ENCODE assay signal across 10 mouse cellular contexts in genomic region chr8:115157977-115158720, GRCm38 (mm10).
DNase-seq lines count a peak whose midpoint lies in the region; ATAC-seq and TF ChIP-seq lines count a peak whose summit lies in the region.
"Had no signal": no experiment of that assay in that cellular context is flagged by ENCODE, and none has a peak within 500 bp of the region (broad histone marks: within the 10 kb centered on the region; RNA-seq: fewer than 3 reads in every experiment).

No protein-coding gene starts in this region.

- H3K4me2 ChIP-seq in embryonic facial prominence, embryonic 11.5 days (ENCODE audit: low read depth, low read length) = no peak overlapping the region
- peak overlapping the region; percentile 52; the same call in 1 of the 2 replicates for H3K4me2 ChIP-seq in hindbrain, postnatal 0 days (ENCODE audit: low read depth, low read length)
- H3K4me2 ChIP-seq in neural tube, embryonic 14.5 days (ENCODE audit: low read depth, low read length) = no peak overlapping the region
- no peak overlapping the region for H3K4me2 ChIP-seq in intestine, embryonic 16.5 days (ENCODE audit: low read depth, low read length)

- no peaks in the 10 kb centered on the region for H3K27me3 ChIP-seq in embryonic facial prominence, embryonic 11.5 days (ENCODE audit: control insufficient read depth, insufficient read depth, low read length)
- H3K27me3 ChIP-seq in hindbrain, postnatal 0 days (ENCODE audit: insufficient read depth, low read length) = no peaks in the 10 kb centered on the region
- no peaks in the 10 kb centered on the region for H3K27me3 ChIP-seq in neural tube, embryonic 14.5 days (ENCODE audit: control insufficient read depth, insufficient read depth, low read length)
- H3K27me3 ChIP-seq in intestine, embryonic 16.5 days (replicated peaks; ENCODE audit: control insufficient read depth, insufficient read depth, low read length) = no peaks in the 10 kb centered on the region

- H3K36me3 ChIP-seq in embryonic facial prominence, embryonic 11.5 days (replicated peaks; ENCODE audit: control insufficient read depth, insufficient read depth, low read depth, low read length) = no peaks in the 10 kb centered on the region
- no peaks in the 10 kb centered on the region for H3K36me3 ChIP-seq in hindbrain, postnatal 0 days (ENCODE audit: insufficient read depth, low read length)
- H3K36me3 ChIP-seq in neural tube, embryonic 14.5 days (ENCODE audit: control insufficient read depth, insufficient read depth, low read length) = no peaks in the 10 kb centered on the region
- no peaks in the 10 kb centered on the region for H3K36me3 ChIP-seq in intestine, embryonic 16.5 days (ENCODE audit: control insufficient read depth, insufficient read depth, low read length)

- no peak overlapping the region for H3K9ac ChIP-seq in embryonic facial prominence, embryonic 11.5 days (replicated peaks; ENCODE audit: low read length)
- H3K9ac ChIP-seq in hindbrain, postnatal 0 days (replicated peaks; ENCODE audit: low read length) = no peak overlapping the region
- H3K9ac ChIP-seq in neural tube, embryonic 14.5 days (replicated peaks; ENCODE audit: low read depth, low read length) = no peak overlapping the region
- H3K9ac ChIP-seq in intestine, embryonic 16.5 days (ENCODE audit: low read depth, low read length) = no peak overlapping the region

- H3K4me3 ChIP-seq in embryonic facial prominence, embryonic 11.5 days (ENCODE audit: low read depth, low read length) = no peak overlapping the region
- no peak overlapping the region for H3K4me3 ChIP-seq in hindbrain, postnatal 0 days (ENCODE audit: low read length)
- no peak overlapping the region for H3K4me3 ChIP-seq in neural tube, embryonic 14.5 days (ENCODE audit: low read depth, low read length)
- H3K4me3 ChIP-seq in intestine, embryonic 16.5 days (ENCODE audit: low read length) = no peak overlapping the region

- no peaks in the 10 kb centered on the region for H3K9me3 ChIP-seq in embryonic facial prominence, embryonic 11.5 days (replicated peaks; ENCODE audit: control insufficient read depth, low read length)
- H3K9me3 ChIP-seq in hindbrain, postnatal 0 days (ENCODE audit: low read length) = no peaks in the 10 kb centered on the region
- no peaks in the 10 kb centered on the region for H3K9me3 ChIP-seq in neural tube, embryonic 14.5 days (ENCODE audit: control insufficient read depth, low read length)
- no peaks in the 10 kb centered on the region for H3K9me3 ChIP-seq in intestine, embryonic 16.5 days (ENCODE audit: control insufficient read depth, low read length)

- peaks cover 8% of the 10 kb centered on the region for H3K4me1 ChIP-seq in embryonic facial prominence, embryonic 11.5 days (ENCODE audit: control insufficient read depth, insufficient read depth, low read length)
- H3K4me1 ChIP-seq in hindbrain, postnatal 0 days (ENCODE audit: insufficient read depth, low read length) = peaks cover 9% of the 10 kb centered on the region
- peaks cover 18% of the 10 kb centered on the region; the same call in 1 of the 2 replicates for H3K4me1 ChIP-seq in neural tube, embryonic 14.5 days (ENCODE audit: control insufficient read depth, insufficient read depth, low read length)
- peaks cover 13% of the 10 kb centered on the region for H3K4me1 ChIP-seq in intestine, embryonic 16.5 days (ENCODE audit: control insufficient read depth, insufficient read depth, low read length)

- DNase-seq in heart, adult 11 months = peak; percentile 89
- DNase-seq in heart, postnatal 36 days = no peak
- DNase-seq in embryonic facial prominence, embryonic 11.5 days (ENCODE audit: low spot score) = peak; percentile 62
- peak; percentile 49 for DNase-seq in hindbrain, postnatal 0 days (ENCODE audit: low spot score)
- no peak for DNase-seq in urinary bladder, postnatal 4 days (ENCODE audit: low spot score in 2 of 2)
- no peak for DNase-seq in left cerebral cortex, postnatal 36 days (ENCODE audit: low spot score in 2 of 2)
- DNase-seq: adrenal gland, postnatal 25 days; heart, postnatal 10 days had no signal

- intact Hi-C loops in heart, postnatal 36 days (cut with DNase I) = loop anchor here (5.0 kb wide), 2 partner anchors 386 to 549 kb away; partner anchors contain the start of gene Maf
- intact Hi-C loops in left cerebral cortex, postnatal 36 days (cut with DNase I) = loop anchor here (5.0 to 10.0 kb wide), 2 partner anchors 153 to 174 kb away; no protein-coding TSS in a partner anchor

- WGBS in embryonic facial prominence, embryonic 11.5 days = 43% methylated on average over 12 of the region's 12 CpGs
- 33% methylated on average over 12 of the region's 12 CpGs for WGBS in hindbrain, postnatal 0 days
- WGBS in neural tube, embryonic 14.5 days = 26% methylated on average over 12 of the region's 12 CpGs
- WGBS in intestine, embryonic 16.5 days = 59% methylated on average over 12 of the region's 12 CpGs

- no peak for TF ChIP-seq CTCF in hindbrain, postnatal 0 days (IDR thresholded peaks at IDR 0.05; ENCODE audit: low read depth)

- ATAC-seq in embryonic facial prominence, embryonic 11.5 days (replicated peaks; ENCODE audit: insufficient number of reproducible peaks, low FRiP score, low TSS enrichment, low read depth) = peak; percentile 42; the same call in 1 of the 2 replicates
- ATAC-seq in hindbrain, postnatal 0 days = peak; percentile 64; the same call in 1 of the 2 replicates
- peak; percentile 62; the same call in 1 of the 2 replicates for ATAC-seq in neural tube, embryonic 14.5 days (ENCODE audit: low read depth)
- ATAC-seq in intestine, embryonic 16.5 days = no peak

- no peak overlapping the region for H3K27ac ChIP-seq in embryonic facial prominence, embryonic 11.5 days (replicated peaks; ENCODE audit: low read depth, low read length)
- H3K27ac ChIP-seq in hindbrain, postnatal 0 days = no peak overlapping the region
- no peak overlapping the region for H3K27ac ChIP-seq in neural tube, embryonic 14.5 days (ENCODE audit: low read depth, low read length)
- H3K27ac ChIP-seq in intestine, embryonic 16.5 days (ENCODE audit: low read length) = no peak overlapping the region

Comparison
In these comparisons a context has a peak if more than half of its experiments do, and no peak if none do; other contexts are left out.
1. DNase-seq: peak in heart, adult 11 months (single experiment), embryonic facial prominence, embryonic 11.5 days (single experiment) and hindbrain, postnatal 0 days (single experiment); none in heart, postnatal 36 days (0 of 2), urinary bladder, postnatal 4 days (0 of 2) and left cerebral cortex, postnatal 36 days (0 of 2).